Mouse (Mus musculus) gastrocnemius, adult 2 months (tissue): ENCODE data around the gene Nosip. TPM values are rescaled to one million over a fixed set of nuclear protein-coding genes. Genes with fewer than 3 reads are reported as not detected.
"Not testable (repeated sequence)": the region's sequence is repeated elsewhere in the genome, so short reads cannot be mapped to it uniquely, and the experiment has no call there.

Experiments used
- DNase-seq: peaks from one replicate; pipeline ENCODE4 v3.0.0; 2022
- H3K27ac ChIP-seq: fragments of 200-600 bp; 2 replicates; pipeline ENCODE4 v1.8.1; 2022; ENCODE audit warnings: mild to moderate bottlenecking
- H3K4me3 ChIP-seq: fragments of 200-600 bp; 2 replicates; pipeline ENCODE4 v1.8.1; 2022; ENCODE audit warnings: mild to moderate bottlenecking, moderate library complexity
- CTCF ChIP-seq: fragments of 200-600 bp; IDR thresholded peaks from 2 replicates; pipeline ENCODE4 v1.8.1; 2022; ENCODE audit warnings: antibody characterized with exemption, mild to moderate bottlenecking, moderate library complexity
- intact Hi-C: fragments of 180-260 bp; cut with DNase I; formaldehyde crosslinking; loops from one replicate; pipeline ENCODE4 v1.15.1; 2025
- long read RNA-seq, 2 experiments: library from polyadenylated mRNA; stranded (forward); transcript quantifications; one replicate each; pipeline ENCODE4 v2.0.0; 2021
- total RNA-seq, 2 experiments: library from RNA; stranded (reverse); gene quantifications; 2 replicates each; pipeline ENCODE4 v1.2.3; 2021

The Nosip gene
- total RNA-seq = 10 to 100 TPM; 30.2 to 32.9 TPM
- long read RNA-seq, experiment 1, transcript Nosip-201 (9 exons, 1,814 nt) = major isoform, 23 of 28 reads
- long read RNA-seq, experiment 1, partial matches to known transcripts = 0 of 28 reads
- long read RNA-seq, experiment 1, other reads (novel, unspliced or antisense) = 5 of 28 reads
- long read RNA-seq, experiment 2, transcript Nosip-201 (9 exons, 1,814 nt) = major isoform, 25 of 31 reads
- long read RNA-seq, experiment 2, partial matches to known transcripts = 2 of 31 reads
- long read RNA-seq, experiment 2, other reads (novel, unspliced or antisense) = 3 of 31 reads

DNA sequence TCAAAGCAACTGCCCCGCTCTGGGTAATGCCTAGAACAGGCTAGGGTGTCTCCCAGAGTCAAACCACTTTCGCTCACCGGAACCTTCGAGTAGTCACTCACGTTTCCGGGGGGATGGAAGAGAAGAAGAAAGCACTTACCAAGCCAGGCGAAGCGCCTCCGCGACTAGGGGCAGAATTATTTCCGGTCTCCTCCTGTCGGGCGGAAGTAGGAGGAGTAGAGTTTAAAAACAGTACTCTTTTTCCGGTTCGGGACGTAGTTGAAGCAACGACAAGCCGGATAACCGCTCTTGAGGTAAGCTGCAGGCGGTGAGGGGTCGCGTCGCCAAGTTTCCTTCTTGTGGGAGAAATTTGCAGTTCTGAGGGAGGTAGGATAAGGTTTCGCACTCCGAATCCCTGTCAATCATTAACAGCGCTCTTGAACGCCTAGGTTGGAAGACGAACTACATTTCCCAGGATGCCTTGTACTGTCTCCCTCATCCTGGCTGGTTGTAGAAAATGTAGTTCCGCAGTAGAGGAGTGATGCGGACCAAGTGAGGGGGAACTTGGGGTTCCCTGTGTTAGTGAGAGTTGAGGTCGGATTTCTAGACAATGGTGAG, at the start of gene Nosip, which contains the start of gene Prrg2:
Gene Nosip, plus strand, starts transcription at position 191 of the 597 bp plus-strand sequence.
Gene Prrg2, minus strand, starts transcription at position 439 of the 597 bp plus-strand sequence.
- intact Hi-C loops = no loop called here
- peak; percentile 95 for DNase-seq
- peak within 1 kb of the TSS; percentile 82 for H3K4me3 ChIP-seq
- peak within 1 kb of the TSS; percentile 93 for H3K27ac ChIP-seq
- peak; percentile 45 for TF ChIP-seq CTCF

DNA sequence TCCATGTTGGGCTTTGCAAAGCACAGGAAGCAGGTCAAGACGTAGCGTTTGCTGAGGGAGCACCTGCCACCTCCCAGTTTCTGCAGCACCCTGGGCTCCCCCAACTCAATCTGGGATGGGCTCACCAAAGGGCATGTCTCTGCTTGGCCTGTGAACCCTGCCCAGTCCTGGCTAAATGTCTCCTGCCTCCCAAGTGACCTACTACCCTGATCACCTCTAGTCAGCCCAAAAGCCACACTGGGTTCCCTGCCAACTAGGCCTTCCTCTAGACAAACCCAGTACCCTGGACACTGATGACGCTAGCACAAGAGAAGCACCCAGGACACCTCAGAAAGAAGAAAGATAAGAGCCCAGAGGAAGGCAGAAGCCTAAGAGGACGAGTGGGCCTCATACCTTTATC, 49.4 kb upstream of the Nosip start:
- intact Hi-C loops = loop anchor here (5.0 kb wide), 1 partner anchor 116 kb away; the partner anchor contains the start of gene Fuz
- no peak for DNase-seq
- no peak overlapping the region for H3K27ac ChIP-seq
- H3K4me3 ChIP-seq = no peak overlapping the region
- no peak for TF ChIP-seq CTCF

DNA sequence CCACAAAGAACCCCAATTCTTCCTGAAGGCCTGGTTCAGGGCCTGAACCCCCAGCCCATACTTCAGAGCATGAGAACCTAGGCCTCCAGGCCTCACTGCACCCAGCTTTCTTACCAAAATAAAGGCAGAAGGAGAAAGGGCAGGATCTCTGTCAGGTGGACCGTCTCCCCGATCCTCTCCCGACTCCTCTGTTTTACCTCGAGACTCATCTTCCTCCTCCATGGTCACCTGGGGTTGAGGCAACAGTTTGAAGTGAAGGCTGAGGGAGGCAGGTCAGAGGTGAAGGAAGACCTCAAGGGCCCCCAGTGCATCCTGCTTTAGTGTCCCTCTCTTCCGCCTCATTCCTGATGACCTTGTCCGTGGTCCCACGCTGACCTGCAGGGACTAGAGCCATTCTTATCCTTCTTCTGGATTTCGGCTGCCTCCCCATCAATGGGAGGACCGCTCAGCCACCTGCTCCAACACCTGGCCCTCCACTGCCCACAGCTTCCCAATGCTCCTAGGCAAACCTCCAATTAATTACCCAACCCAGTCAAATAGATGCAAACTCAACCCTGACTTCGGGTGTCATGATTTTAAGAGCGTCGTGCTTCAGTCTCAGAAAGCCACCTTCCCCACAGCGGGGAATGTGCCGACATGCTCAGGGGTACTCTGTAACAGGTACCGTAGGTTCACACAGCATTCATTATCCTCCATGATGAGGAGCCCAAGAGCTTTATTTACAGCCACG, 48.7 kb upstream of the Nosip start:
- DNase-seq = no peak
- intact Hi-C loops = loop anchor here (2.0 to 5.0 kb wide), 3 partner anchors 15 to 116 kb away; partner anchors contain the start of genes Bcl2l12, Fuz and Prmt1
- Histone ChIP-seq H3K27ac (no peak overlapping the region), H3K4me3 (no peak overlapping the region)
- no peak for TF ChIP-seq CTCF

DNA sequence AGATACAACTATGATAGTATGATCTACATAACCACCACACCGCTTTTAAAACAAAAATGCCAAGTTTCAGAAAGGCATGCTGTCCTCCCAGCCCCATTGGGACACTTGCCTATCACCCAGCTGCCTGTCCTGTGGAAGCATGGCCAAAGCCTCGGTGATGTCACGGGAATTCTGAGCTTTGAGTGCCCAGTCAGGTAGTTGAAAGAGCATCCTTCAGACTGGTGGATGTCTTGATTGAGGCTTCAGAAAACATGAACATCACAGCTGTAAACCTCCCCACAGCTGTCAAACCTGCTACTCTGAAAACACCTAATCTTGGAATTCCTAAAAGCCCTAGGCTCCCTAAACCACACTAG, 48.2 kb upstream of the Nosip start:
- no peak for TF ChIP-seq CTCF
- no peak for DNase-seq
- no peak overlapping the region for H3K4me3 ChIP-seq
- intact Hi-C loops = loop anchor here (2.0 to 5.0 kb wide), 3 partner anchors 15 to 117 kb away; partner anchors contain the start of genes Bcl2l12, Fuz and Prmt1
- no peak overlapping the region for H3K27ac ChIP-seq

DNA sequence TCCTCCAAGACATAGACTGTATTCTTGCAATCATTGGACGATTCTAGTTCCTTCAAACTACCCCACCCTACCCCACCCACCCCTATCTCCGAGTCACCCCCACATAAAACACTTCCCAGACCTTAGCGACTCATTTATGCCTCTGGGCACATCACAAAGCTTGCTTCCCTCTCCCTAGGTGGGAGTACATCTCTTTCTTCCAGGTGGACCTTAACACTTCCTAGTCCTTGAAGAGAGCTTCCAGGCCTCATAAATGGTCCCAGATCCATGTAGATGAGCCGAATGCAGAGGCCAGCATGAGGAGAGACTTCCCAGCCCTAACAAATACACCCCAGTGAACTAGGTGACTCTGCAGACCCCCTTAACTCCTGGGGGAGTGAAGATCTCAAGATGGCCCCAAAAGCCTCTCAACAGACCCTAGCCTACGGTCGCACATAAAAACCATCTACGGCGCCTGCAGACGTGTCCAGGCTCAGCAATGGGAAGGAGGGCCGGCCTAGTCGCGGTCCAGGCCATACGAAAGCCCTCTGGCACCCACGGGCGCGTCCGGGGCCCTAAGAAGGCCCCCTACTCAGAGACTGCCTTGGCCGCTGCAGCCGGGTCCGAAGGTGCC, 46.8 kb upstream of the Nosip start:
- no peak for TF ChIP-seq CTCF
- Histone ChIP-seq H3K4me3 (peak overlapping the region; percentile 94), H3K27ac (peak overlapping the region; percentile 98)
- no peak for DNase-seq
- intact Hi-C loops = loop anchor here (2.0 kb wide), 2 partner anchors 17 to 29 kb away; partner anchors contain the start of genes Bcl2l12 and Prmt1

DNA sequence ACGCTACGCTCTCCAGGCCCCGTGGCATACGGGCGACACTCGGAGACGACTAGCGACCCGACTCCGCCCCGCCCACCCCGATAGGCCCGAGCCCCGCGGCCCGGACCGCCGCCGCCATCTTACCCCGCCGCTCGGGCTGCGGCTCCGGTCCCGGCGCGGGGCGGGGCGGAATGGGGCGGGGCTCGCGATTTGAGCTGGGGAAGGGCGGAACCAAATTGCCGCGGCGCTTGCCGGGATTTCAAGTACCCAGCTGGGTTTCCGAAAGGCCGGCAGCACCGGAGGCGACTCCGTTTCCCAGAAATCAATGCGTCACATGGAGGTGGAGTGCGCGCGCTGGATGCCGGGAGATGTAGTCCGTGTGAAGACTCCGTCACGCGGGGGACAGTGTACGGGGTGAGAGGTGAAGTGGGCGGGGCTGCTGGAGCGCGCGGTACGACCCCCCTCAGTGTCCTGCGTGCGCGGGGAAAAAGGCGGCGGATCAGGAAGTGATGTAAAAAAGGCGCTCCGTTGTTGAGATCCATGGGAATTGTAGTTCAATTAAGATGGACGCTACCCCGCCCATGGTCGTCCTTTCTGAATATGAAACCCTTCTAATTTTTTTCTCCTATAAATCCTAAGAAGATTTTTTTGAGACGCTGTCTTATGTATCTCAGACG, 46.1 kb upstream of the Nosip start, which contains the start of gene Scaf1:
Gene Scaf1, minus strand, starts transcription at position 407 of the 656 bp plus-strand sequence.
- intact Hi-C loops = loop anchor here (2.0 kb wide), 2 partner anchors 17 to 29 kb away; partner anchors contain the start of genes Bcl2l12 and Prmt1
- peak; percentile 100 for DNase-seq
- peak within 1 kb of the TSS; percentile 98 for H3K27ac ChIP-seq
- no peak for TF ChIP-seq CTCF
- peak within 1 kb of the TSS; percentile 94 for H3K4me3 ChIP-seq

DNA sequence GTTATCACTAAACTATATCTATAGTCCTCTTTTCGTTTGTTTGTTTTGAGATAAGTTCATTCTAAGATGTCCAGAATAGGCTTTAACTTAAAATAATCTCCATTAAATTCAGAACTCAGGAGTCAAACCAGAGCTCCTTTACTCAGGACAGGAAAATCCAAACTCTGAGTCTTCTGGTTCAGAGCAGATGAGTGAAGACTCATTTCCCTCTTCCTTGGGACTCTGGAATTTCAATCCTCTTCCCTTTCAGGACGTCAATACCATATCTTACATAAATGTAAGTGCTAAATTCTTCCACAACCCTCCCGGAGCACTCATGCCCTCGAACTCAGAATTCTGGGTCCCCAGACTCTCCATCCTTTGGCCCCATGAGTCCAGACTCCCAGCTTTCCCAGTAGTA, 45.5 kb upstream of the Nosip start:
- intact Hi-C loops = no loop called here
- Histone ChIP-seq H3K4me3 (peak overlapping the region; percentile 94), H3K27ac (peak overlapping the region; percentile 98)
- no peak for DNase-seq
- TF ChIP-seq CTCF = no peak

DNA sequence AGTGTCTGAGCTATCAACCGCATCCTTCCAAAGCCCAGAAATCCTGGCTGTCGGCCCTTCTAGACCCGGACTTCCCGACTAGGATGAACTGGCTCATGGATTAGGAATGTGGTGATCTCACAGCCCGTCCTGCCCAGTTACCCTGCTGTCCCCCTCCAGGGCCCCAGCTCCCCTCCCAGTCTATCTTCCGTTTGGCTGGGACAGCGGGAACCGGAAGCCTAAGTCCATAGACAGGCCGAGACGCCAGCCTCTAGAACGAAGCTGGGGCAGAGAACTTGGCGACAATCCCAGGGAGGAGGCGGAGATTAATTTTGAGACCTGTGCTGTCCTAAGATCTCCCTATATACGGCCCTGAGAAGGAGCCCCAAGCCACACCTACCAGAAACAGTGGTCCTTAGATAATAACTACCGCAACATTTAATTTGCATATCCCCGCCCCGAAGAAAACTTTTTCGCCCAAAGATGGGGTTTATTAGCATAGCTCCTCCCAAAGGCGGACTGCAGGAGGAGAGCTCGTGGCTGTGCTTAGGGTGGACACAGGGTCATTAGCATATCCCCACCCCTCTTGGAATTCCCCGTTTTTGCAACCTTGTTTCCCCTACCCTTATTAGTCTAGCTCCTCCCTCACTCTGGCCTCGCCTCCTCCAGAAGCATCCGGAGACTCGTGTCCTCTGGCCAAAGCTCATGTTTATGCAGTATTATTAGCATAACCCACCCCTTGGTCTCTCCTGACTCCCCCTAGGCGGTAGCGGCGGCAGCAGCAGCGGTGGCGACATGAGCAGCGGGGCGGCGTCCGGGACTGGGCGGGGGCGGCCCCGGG, 44.8 kb upstream of the Nosip start, which contains the start of gene Rras:
Gene Rras, plus strand, starts transcription at position 720 of the 820 bp plus-strand sequence.
- intact Hi-C loops = loop anchor here (2.0 kb wide), 1 partner anchor 35 kb away; the partner anchor contains the start of gene Prr12
- Histone ChIP-seq H3K27ac (peak within 1 kb of the TSS; percentile 98), H3K4me3 (peak within 1 kb of the TSS; percentile 94)
- peak; percentile 93 for DNase-seq
- TF ChIP-seq CTCF = peak; percentile 34; the same call in 1 of the 2 replicates

- peak; percentile 84 for DNase-seq
- intact Hi-C loops = loop anchor here (2.0 kb wide), 1 partner anchor 34 kb away; the partner anchor contains the start of gene Prr12
- Histone ChIP-seq H3K27ac (peak overlapping the region; percentile 98), H3K4me3 (peak overlapping the region; percentile 94)
- TF ChIP-seq CTCF = no peak
Observed at GRCm38 (mm10) chr7:45019031-45019571, 43.1 kb upstream of the Nosip start.

GRCm38 (mm10) chr7:45020225-45020624, 42.0 kb upstream of the Nosip start:
- H3K27ac ChIP-seq = peak overlapping the region; percentile 98
- peak overlapping the region; percentile 94; the same call in 1 of the 2 replicates for H3K4me3 ChIP-seq
- no peak for TF ChIP-seq CTCF
- DNase-seq = no peak
- intact Hi-C loops = no loop called here

DNA sequence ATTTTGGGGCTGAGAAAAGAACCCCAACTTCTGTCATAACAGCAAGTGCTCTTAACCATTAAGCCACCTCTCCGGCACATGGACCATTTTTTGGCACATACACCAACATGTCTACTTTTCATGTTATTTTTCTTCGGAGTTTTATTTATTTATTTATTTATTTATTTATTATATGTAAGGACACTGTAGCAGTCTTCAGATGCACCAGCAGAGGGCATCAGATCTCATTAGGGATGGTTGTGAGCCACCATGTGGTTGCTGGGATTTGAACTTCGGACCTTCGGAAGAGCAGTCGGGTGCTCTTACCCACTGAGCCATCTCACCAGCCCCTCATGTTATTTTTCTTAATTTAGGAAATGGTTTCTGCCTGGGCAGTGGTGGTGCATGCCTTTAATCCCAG, 38.5 kb upstream of the Nosip start:
- DNase-seq, intact Hi-C loops, H3K4me3 ChIP-seq, H3K27ac ChIP-seq: not testable (repeated sequence)
- peak; percentile 49 for TF ChIP-seq CTCF
